Mouse (Mus musculus) adrenal gland (tissue): Measurements from ENCODE around the gene Crocc2.

Experiments used
- intact Hi-C: fragments of 180-260 bp; cut with DNase I; formaldehyde crosslinking; loops from one replicate; pipeline ENCODE4 v1.15.1; 2025
- microRNA-seq, 2 experiments: library from miRNA; unstranded; fragments of <30 nt; microRNA quantifications; one replicate each; pipeline ENCODE4; 2019

Crocc2 gene

GRCm38 (mm10) chr1:93268246-93268645 lies 99.7 kb downstream of the Crocc2 start:
- intact Hi-C loops = no loop called here

- intact Hi-C loops = no loop called here
Measured at GRCm38 (mm10) chr1:93270516-93271240, 102.2 kb downstream of the Crocc2 start.

- intact Hi-C loops = no loop called here
Measured at GRCm38 (mm10) chr1:93271751-93272150, 103.2 kb downstream of the Crocc2 start.

GRCm38 (mm10) chr1:93272409-93272821 lies 103.9 kb downstream of the Crocc2 start:
- intact Hi-C loops = no loop called here

- intact Hi-C loops = no loop called here
Measured at GRCm38 (mm10) chr1:93275561-93275960, 107.0 kb downstream of the Crocc2 start.

- intact Hi-C loops = no loop called here
Measured at GRCm38 (mm10) chr1:93277041-93277440, 108.5 kb downstream of the Crocc2 start.

Small RNA genes lying within 50 kb of the gene (microRNA-seq; reads per million reads assigned to microRNA genes)
- gene Mir6901 = 0.11 to 0.86 reads per million in 2 experiments
